Mouse (Mus musculus) heart, embryonic 14.5 days (tissue): ENCODE measurements around the gene Mob2. TPM values are rescaled to one million over a fixed set of nuclear protein-coding genes. Genes with fewer than 3 reads are reported as not detected.
A peak's percentile ranks its signal among the peaks of the same experiment; 100 is the strongest.

Experiments
- ATAC-seq: fragments of 200-750 bp; cut with Nextera tagmentation; 2 replicates; pipeline ENCODE4 v1.8.0; 2017; ENCODE audit warnings: low read depth, moderate TSS enrichment; ENCODE audit not compliant: insufficient number of reproducible peaks, insufficient read depth, low FRiP score
- H3K27ac ChIP-seq, 2 experiments: fragments of 200-500 bp in 1 of 2; fragments of 300-500 bp in 1 of 2; sonication (generic) in 1 of 2; replicated peaks in 1 of 2; 2 replicates each; pipeline ENCODE4 v1.5.1; 2012 to 2014; ENCODE audit warnings: low read depth in 2 of 2, low read length in 2 of 2, control low read depth in 1 of 2, mild to moderate bottlenecking in 1 of 2, mixed read lengths in 1 of 2; ENCODE audit not compliant: control insufficient read depth in 1 of 2, insufficient read depth in 1 of 2
- H3K27me3 ChIP-seq: fragments of 300-500 bp; sonication (generic); 2 replicates; pipeline ENCODE4 v1.6.1; 2014; ENCODE audit warnings: mild to moderate bottlenecking, low read length, control low read depth; ENCODE audit not compliant: control insufficient read depth, insufficient read depth
- H3K36me3 ChIP-seq: fragments of 300-500 bp; sonication (generic); 2 replicates; pipeline ENCODE4 v1.6.1; 2014; ENCODE audit warnings: mild to moderate bottlenecking, control low read depth, low read length, mixed read lengths; ENCODE audit not compliant: control insufficient read depth, insufficient read depth
- H3K4me1 ChIP-seq, 2 experiments: fragments of 200-500 bp in 1 of 2; fragments of 300-500 bp in 1 of 2; sonication (generic) in 1 of 2; 2 replicates each; pipeline ENCODE4 v1.6.1; 2012 to 2014; ENCODE audit warnings: low read length in 2 of 2, control low read depth in 1 of 2, mixed read lengths in 1 of 2; ENCODE audit not compliant: control insufficient read depth in 2 of 2, insufficient read depth in 2 of 2
- H3K4me2 ChIP-seq: fragments of 300-500 bp; sonication (generic); 2 replicates; pipeline ENCODE4 v1.6.1; 2014; ENCODE audit warnings: mild to moderate bottlenecking, low read length
- H3K4me3 ChIP-seq, 2 experiments: fragments of 200-500 bp in 1 of 2; fragments of 300-500 bp in 1 of 2; sonication (generic) in 1 of 2; 2 replicates each; pipeline ENCODE4 v1.5.1; 2012 to 2014; ENCODE audit warnings: low read length in 2 of 2, mild to moderate bottlenecking in 2 of 2, control low read depth in 1 of 2, low read depth in 1 of 2, moderate library complexity in 1 of 2; ENCODE audit not compliant: control insufficient read depth in 1 of 2, insufficient read depth in 1 of 2
- H3K9ac ChIP-seq: fragments of 300-500 bp; sonication (generic); 2 replicates; pipeline ENCODE4 v1.6.1; 2014; ENCODE audit warnings: mild to moderate bottlenecking, low read length
- H3K9me3 ChIP-seq: fragments of 300-500 bp; sonication (generic); 2 replicates; pipeline ENCODE4 v1.6.1; 2016; ENCODE audit warnings: low read length, control low read depth; ENCODE audit not compliant: control insufficient read depth
- WGBS: fragments of 180-500 bp; shearing (Covaris S2); extraction: QIAGEN DNeasy Blood & Tissue Kit; methylation state at CpG from one replicate; pipeline ENCODE4 v1.1.7; 2014; 5-methylcytosine and 5-hydroxymethylcytosine counted together
- polyA plus RNA-seq: library from polyadenylated mRNA; unstranded; fragments of >200 nt; fragmentation: Nextera tagmentation; extraction: Ambion mirVana; gene quantifications from 2 replicates; pipeline ENCODE4 v1.2.1, GENCODE M21; 2014

Mob2 gene
- polyA plus RNA-seq, 1 experiment from 2014 or later = 48.9 TPM

DNA sequence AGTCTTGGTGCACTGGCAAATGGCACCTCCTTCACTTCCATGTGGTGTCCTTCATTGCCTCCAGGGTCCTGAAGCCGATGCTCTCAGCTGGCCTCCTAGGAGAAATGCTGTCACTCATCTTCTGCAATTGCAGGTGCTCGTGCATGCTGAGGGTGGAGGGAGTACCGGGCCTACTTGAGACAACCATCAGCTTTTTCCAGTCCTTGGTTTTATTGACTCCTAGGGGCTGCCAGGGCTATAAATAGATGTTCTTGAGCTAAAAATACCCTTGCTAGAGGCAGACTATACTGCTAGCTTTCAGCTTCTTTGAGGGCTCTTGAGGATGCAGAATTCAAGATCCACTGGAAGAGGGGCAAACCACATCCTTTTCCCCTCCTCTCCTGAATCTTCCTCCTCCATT, 16.3 kb upstream of the Mob2 start:
- Histone ChIP-seq H3K9me3 (no peaks in the 10 kb centered on the region), H3K36me3 (peaks cover 34% of the 10 kb centered on the region), H3K27ac (peak overlapping the region; percentile 26 to 53; a peak in 3 of 4 replicates), H3K4me1 (peaks cover 14 to 21% of the 10 kb centered on the region in 2 experiments), H3K4me3 (no peak overlapping the region), H3K27me3 (no peaks in the 10 kb centered on the region), H3K4me2 (no peak overlapping the region), H3K9ac (0 out of 2 replicates have a peak overlapping the region, but pooled peaks have one; percentile 11)
- no peak for ATAC-seq
- WGBS = 28% methylated on average over 3 of the region's 3 CpGs

DNA sequence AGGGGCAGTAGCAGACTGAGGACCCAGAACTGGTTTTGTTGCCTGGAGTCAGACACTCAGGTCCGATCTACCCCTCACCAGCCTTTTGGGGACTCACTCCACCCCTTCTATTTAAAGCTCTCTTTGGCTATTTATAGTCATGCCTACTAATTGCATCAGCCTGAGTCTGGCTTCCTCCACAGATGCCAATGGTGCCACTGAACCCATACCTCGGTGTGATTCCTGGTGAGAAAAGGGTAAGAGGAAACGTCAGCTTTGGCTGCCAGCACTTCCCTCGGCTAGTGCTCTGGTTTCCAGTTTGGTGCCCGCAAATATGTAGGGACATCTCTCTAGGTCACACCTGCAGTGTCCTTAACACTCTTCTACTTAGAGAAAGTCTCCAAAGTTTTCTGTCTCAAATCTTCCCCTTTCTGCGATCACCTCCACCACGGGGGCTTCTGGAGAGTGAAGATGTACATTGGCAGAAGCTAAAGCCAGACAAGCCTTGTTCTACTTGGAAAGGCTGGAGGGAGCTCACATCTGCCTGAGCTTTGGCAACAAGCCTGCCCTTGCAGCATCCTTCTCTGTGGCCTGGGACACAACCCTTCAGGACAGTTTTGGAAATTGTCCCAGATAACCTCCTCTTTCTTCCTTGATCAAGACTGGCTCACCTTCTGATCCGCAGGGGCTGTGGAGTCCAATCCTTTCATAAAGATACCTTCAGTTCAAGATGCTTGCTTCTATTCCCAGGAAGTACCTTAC, 13.5 kb upstream of the Mob2 start:
- H3K9me3 ChIP-seq = no peaks in the 10 kb centered on the region
- 0 out of 2 replicates have a peak, but pooled peaks cover 2% of the 10 kb centered on the region for H3K27me3 ChIP-seq
- no peak overlapping the region for H3K4me3 ChIP-seq
- ATAC-seq = no peak
- WGBS = 48% methylated on average over 8 of the region's 8 CpGs
- H3K36me3 ChIP-seq = peaks cover 6% of the 10 kb centered on the region
- peaks cover 17 to 27% of the 10 kb centered on the region in 2 experiments for H3K4me1 ChIP-seq
- H3K4me2 ChIP-seq = 0 out of 2 replicates have a peak overlapping the region, but pooled peaks have one; percentile 7
- H3K27ac ChIP-seq = no peak overlapping the region
- H3K9ac ChIP-seq = no peak overlapping the region

DNA sequence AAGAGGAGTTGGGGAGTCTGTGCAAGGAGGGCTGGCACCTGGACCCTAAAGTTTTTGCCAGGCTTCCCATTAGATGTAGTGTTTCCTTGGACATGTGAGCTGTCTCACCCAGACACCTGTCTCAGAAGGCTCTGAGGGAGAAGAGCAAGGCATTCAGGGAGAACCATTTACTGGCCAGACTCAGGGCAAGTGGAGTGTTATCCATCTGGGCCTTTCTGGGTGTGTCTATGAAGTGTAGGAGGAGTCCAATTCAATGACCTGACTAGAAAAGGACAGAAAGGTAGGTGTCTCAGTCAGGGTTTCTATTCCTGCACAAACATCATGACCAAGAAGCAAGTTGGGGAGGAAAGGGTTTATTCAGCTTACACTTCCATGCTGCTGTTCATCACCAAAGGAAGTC, 10.9 kb upstream of the Mob2 start:
- Histone ChIP-seq H3K27me3 (0 out of 2 replicates have a peak, but pooled peaks cover 2% of the 10 kb centered on the region), H3K9me3 (no peaks in the 10 kb centered on the region), H3K4me2 (no peak overlapping the region), H3K9ac (no peak overlapping the region), H3K4me3 (no peak overlapping the region), H3K27ac (no peak overlapping the region), H3K36me3 (no peaks in the 10 kb centered on the region), H3K4me1 (peaks cover 11 to 16% of the 10 kb centered on the region in 2 experiments)
- ATAC-seq = no peak

DNA sequence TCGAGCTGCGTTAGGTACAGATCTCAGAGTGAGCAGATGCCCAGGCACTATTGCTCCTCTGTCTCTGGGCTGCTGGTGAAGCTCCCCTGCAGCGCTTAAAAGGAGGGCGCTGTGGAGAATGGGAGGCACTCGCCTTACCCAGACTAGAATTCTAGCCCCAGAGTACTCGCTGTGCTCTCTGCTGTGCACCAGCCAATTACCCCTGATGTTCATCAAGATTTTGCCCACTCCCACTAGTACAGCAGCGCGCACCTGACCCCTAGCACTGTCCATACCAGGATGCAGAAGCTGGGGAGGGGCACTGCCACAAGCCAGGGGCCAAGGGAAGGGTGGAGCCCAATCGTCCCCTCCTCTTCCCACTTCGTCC, 10.3 kb upstream of the Mob2 start:
- ATAC-seq = peak; percentile 21; the same call in 1 of the 2 replicates
- WGBS = 5% methylated on average over 10 of the region's 10 CpGs
- Histone ChIP-seq H3K27me3 (0 out of 2 replicates have a peak, but pooled peaks cover 2% of the 10 kb centered on the region), H3K4me1 (peaks cover 11 to 15% of the 10 kb centered on the region in 2 experiments), H3K9ac (no peak overlapping the region), H3K4me3 (peak overlapping the region; percentile 3 to 9; a peak in 2 of 4 replicates), H3K36me3 (no peaks in the 10 kb centered on the region), H3K9me3 (no peaks in the 10 kb centered on the region), H3K4me2 (peak overlapping the region; percentile 52), H3K27ac (no peak overlapping the region)

DNA sequence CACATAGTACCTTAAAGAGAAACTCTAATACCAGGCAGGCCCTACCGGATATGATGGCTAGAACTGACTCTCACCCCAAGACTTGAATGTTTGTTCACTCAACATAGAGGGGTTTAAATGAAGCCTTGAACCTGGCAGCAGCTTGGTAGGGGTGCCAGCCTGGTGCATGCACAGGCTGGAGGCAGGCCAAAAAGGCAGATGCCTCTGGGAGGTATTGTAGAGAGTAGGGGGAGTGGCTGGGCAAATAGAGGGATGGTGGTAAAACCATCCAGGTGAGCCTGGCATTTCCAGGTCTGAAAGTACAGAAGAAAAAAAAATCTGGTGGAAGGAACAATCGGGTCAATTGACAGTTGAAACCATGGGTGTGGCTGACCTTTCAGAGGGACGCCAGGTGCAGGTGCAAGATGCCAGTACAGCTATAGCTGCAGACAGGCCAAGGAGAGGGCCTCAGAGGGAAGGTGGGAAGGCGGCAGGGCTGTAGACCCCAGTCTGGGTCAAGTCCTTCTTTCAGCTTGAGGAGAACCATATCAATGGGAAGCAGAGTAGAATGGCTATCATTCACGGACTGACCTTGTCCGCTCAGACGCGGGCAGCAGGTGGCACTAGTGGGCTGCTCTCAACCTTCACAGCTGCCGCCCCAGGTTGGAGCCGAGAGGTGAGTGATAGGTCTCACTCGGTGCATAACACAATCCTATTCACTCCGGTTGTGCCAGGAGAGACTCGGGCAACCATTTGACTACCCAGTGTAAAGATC, 9.8 kb upstream of the Mob2 start:
- ATAC-seq = peak; percentile 80; the same call in 1 of the 2 replicates
- peak overlapping the region; percentile 3 to 9; a peak in 2 of 4 replicates for H3K4me3 ChIP-seq

DNA sequence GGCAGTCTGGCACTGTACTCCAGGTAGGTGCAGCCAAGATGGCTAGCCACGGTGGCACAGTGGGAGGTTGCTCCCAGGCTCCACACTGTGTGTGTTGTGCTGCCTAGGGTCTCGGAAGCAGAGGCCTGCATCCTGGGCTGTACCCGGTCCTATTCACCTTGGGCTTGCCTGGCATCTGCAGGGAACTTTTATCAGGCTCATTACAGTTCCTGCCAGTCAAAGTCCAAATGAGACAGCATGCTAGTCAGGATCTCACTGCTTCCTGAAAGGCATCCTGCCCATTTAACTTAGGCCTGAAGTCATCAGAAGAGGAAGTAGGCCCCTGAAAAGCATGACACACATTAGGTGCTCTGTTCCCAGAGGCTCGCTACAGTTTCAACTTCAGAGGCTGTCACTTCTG, 7.6 kb upstream of the Mob2 start:
- no peak overlapping the region for H3K27ac ChIP-seq
- peaks cover 3 to 5% of the 10 kb centered on the region in 2 experiments; a peak in 3 of 4 replicates for H3K4me1 ChIP-seq
- H3K9ac ChIP-seq = no peak overlapping the region
- 42% methylated on average over 4 of the region's 4 CpGs for WGBS
- no peak overlapping the region for H3K4me2 ChIP-seq
- ATAC-seq = no peak
- no peaks in the 10 kb centered on the region for H3K9me3 ChIP-seq
- no peaks in the 10 kb centered on the region for H3K36me3 ChIP-seq
- H3K27me3 ChIP-seq = peaks cover 2% of the 10 kb centered on the region; the same call in 1 of the 2 replicates
- no peak overlapping the region for H3K4me3 ChIP-seq

More for the DNA sequence above, 9.8 kb upstream of the Mob2 start:
- Histone ChIP-seq H3K36me3 (no peaks in the 10 kb centered on the region), H3K4me1 (peaks cover 11 to 15% of the 10 kb centered on the region in 2 experiments), H3K27ac (no peak overlapping the region), H3K9ac (no peak overlapping the region), H3K4me2 (peak overlapping the region; percentile 52), H3K27me3 (0 out of 2 replicates have a peak, but pooled peaks cover 2% of the 10 kb centered on the region), H3K9me3 (no peaks in the 10 kb centered on the region)
- 14% methylated on average over 13 of the region's 13 CpGs for WGBS

DNA sequence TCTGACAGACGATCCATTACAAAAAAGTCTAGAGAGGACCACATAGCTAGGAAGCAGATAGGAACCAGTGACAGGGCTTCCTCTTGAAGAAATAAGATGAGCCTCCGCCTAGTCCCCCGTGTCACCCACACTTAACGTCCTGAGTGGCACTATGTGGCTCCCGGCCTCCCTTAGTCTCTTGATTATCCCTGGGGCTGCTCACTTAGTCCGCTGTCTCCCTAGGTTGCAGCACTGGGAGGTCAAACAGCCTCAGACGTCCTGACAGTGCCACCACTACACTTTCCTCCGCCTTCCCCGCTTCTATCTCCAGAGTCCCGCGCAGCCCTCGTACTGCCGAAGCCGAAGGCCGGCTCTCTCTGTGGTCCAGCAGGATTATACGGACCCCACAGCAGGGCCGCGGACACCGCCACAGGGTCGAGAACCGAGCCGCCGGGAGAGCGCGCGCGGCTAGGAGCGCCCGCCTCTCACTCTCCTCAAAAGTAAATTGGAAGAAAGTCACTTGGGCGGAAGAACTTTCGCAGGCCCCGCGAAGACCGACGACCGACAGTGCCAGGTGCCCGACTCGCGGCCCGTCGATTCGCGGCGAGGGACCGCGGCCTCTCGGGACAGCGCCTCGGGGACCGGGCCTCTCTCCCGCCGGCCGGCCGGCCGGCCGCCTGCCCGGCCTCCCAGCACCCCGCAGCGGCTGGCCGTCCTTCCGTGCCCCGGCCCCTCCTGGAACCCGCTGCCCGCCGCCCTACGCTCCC, 507 bp downstream of the Mob2 start:
- Histone ChIP-seq H3K9ac (peak overlapping the region; percentile 92), H3K36me3 (peaks cover 21% of the 10 kb centered on the region), H3K9me3 (no peaks in the 10 kb centered on the region), H3K4me3 (peak overlapping the region; percentile 78 to 87), H3K27me3 (no peaks in the 10 kb centered on the region; the same call in 1 of the 2 replicates), H3K27ac (peak overlapping the region; percentile 28 to 83; a peak in 2 of 4 replicates), H3K4me2 (peak overlapping the region; percentile 76), H3K4me1 (peaks cover 5 to 35% of the 10 kb centered on the region in 2 experiments)
- peak; percentile 49; the same call in 1 of the 2 replicates for ATAC-seq
- 1% methylated on average over 66 of the region's 66 CpGs for whole genome bisulfite sequencing
